ENCODE assay signal across 16 mouse cellular contexts in the genomic region with DNA sequence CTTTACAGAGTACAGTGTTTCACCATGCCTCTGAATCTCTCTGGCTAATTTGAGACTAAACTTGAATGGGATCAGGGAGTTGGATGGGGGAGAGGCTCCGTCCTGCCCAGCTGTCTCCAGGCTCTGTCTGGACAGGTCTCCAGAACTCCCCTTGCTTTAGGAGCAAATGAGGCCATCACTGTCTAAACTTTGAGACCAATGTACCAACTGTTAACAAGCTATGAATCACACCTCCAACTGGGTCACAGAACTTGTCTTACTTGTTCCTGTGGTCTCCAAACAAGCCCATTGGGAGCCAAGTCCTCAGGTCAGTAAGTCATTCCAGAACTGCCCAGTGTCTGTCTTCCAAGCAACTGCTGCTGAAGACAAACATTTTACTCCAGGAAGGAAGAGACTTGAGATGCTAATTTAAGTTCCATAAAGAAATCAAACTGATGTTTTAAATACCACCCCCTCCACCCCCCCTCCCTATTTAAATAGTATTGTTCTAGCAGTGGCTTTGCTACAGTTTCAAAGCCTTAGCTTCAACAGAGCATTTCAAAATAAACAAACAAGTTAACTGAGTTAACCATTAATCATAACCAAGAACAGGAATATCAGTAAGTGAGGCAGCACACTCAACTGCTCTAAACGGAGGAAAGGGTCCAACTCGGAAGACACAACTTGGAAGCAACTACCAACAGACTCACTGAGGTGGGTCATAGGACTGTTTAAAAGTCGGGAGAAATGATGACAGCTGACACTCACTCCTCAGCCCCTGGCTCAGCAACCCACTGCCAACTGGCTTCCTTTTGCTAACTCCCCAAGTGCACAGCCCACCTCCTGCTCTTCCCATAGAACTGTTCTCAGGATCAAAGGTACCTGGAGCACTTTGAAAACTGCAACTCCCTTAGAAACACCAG. TPM values are rescaled to one million over a fixed set of nuclear protein-coding genes. Genes with fewer than 3 reads are reported as not detected.
A peak's percentile ranks its signal among the peaks of the same experiment; 100 is the strongest.
DNase-seq lines count a peak whose midpoint lies in the region; ATAC-seq and TF ChIP-seq lines count a peak whose summit lies in the region.
"Had no signal": no experiment of that assay in that cellular context is flagged by ENCODE, and none has a peak within 500 bp of the region (broad histone marks: within the 10 kb centered on the region; RNA-seq: fewer than 3 reads in every experiment).

No protein-coding gene starts in this region.

- intact Hi-C loops in heart, postnatal 10 days (cut with DNase I), result no loop called here

- H3K36me3 ChIP-seq in kidney, embryonic 16.5 days (ENCODE audit: insufficient read depth, low read length), result no peaks in the 10 kb centered on the region
- H3K36me3 ChIP-seq in liver, postnatal 0 days (replicated peaks; ENCODE audit: insufficient read depth, low read length), result no peaks in the 10 kb centered on the region
- no peaks in the 10 kb centered on the region for H3K36me3 ChIP-seq in thymus, adult 2 months (ENCODE audit: control insufficient read depth, insufficient read depth, low read length)
- H3K36me3 ChIP-seq: embryonic facial prominence, embryonic 12.5 days; limb, embryonic 15.5 days; midbrain, embryonic 15.5 days; neural tube, embryonic 15.5 days had no signal

- H3K9ac ChIP-seq in kidney, embryonic 16.5 days (replicated peaks; ENCODE audit: low read length), result no peak overlapping the region
- peak overlapping the region; percentile 30; the same call in 1 of the 2 replicates for H3K9ac ChIP-seq in liver, postnatal 0 days (replicated peaks)
- H3K9ac ChIP-seq: embryonic facial prominence, embryonic 12.5 days; hindbrain, embryonic 14.5 days; limb, embryonic 15.5 days; midbrain, embryonic 15.5 days; neural tube, embryonic 15.5 days had no signal

- no peaks in the 10 kb centered on the region for H3K27me3 ChIP-seq in kidney, embryonic 16.5 days (ENCODE audit: insufficient read depth, low read length)
- no peaks in the 10 kb centered on the region for H3K27me3 ChIP-seq in liver, postnatal 0 days (ENCODE audit: insufficient read depth, low read length)
- H3K27me3 ChIP-seq in thymus, adult 2 months (ENCODE audit: control insufficient read depth, insufficient read depth, low read length), result no peaks in the 10 kb centered on the region
- H3K27me3 ChIP-seq: embryonic facial prominence, embryonic 12.5 days; limb, embryonic 15.5 days; midbrain, embryonic 15.5 days; neural tube, embryonic 15.5 days had no signal

- ATAC-seq in kidney, embryonic 16.5 days (ENCODE audit: low FRiP score, low TSS enrichment), result no peak; the same call in 1 of the 2 replicates
- ATAC-seq in liver, postnatal 0 days, result peak; percentile 74
- ATAC-seq: midbrain, embryonic 15.5 days had no signal

- no peak for TF ChIP-seq POLR2A in thymus, adult 2 months (IDR thresholded peaks at IDR 0.05; ENCODE audit: control insufficient read depth, extremely low read depth, insufficient read depth, low read length, poor library complexity)

- peak; percentile 69 for DNase-seq in urinary bladder, postnatal 14 days (ENCODE audit: low spot score)
- DNase-seq in urinary bladder, postnatal 4 days (ENCODE audit: low spot score in 2 of 2), result no peak
- no peak for DNase-seq in liver, postnatal 0 days
- DNase-seq in yolk sac, embryonic 10.5 days (ENCODE audit: low spot score), result peak; percentile 63
- DNase-seq in thymus, adult 2 months, result no peak
- DNase-seq in layer of hippocampus, postnatal 25 days (ENCODE audit: extremely low spot score in 1 of 2, low spot score in 1 of 2), result no peak
- DNase-seq in heart, postnatal 10 days, result no peak
- DNase-seq: adrenal gland, postnatal 36 days; cerebellum, adult 18-20 months; layer of hippocampus, postnatal 36 days had no signal

- 36% methylated on average over 4 of the region's 4 CpGs for WGBS in kidney, embryonic 16.5 days
- WGBS in liver, postnatal 0 days (ENCODE audit: insufficient replicate concordance), result 46% methylated on average over 4 of the region's 4 CpGs
- 89% methylated on average over 4 of the region's 4 CpGs for WGBS in thymus, adult 2 months

- peak overlapping the region; percentile 22 for H3K4me2 ChIP-seq in kidney, embryonic 16.5 days (replicated peaks; ENCODE audit: low read depth, low read length)
- H3K4me2 ChIP-seq in liver, postnatal 0 days (ENCODE audit: low read depth, low read length), result peak overlapping the region; percentile 58
- H3K4me2 ChIP-seq: embryonic facial prominence, embryonic 12.5 days; hindbrain, embryonic 14.5 days; limb, embryonic 15.5 days; midbrain, embryonic 15.5 days; neural tube, embryonic 15.5 days had no signal

- peaks cover 38% of the 10 kb centered on the region for H3K4me1 ChIP-seq in kidney, embryonic 16.5 days (ENCODE audit: insufficient read depth, low read length)
- H3K4me1 ChIP-seq in liver, postnatal 0 days (ENCODE audit: insufficient read depth), result peaks cover 60% of the 10 kb centered on the region
- H3K4me1 ChIP-seq in thymus, adult 2 months (replicated peaks; ENCODE audit: control insufficient read depth, insufficient read depth, low read length), result no peaks in the 10 kb centered on the region

- TF ChIP-seq EP300 in liver, postnatal 0 days (IDR thresholded peaks at IDR 0.05; ENCODE audit: low read depth), result no peak

- no peak overlapping the region for H3K4me3 ChIP-seq in kidney, embryonic 16.5 days (ENCODE audit: low read length)
- 0 out of 2 replicates have a peak overlapping the region, but pooled peaks have one; percentile 24 for H3K4me3 ChIP-seq in liver, postnatal 0 days (ENCODE audit: low read depth, low read length)
- no peak overlapping the region for H3K4me3 ChIP-seq in thymus, adult 2 months (ENCODE audit: control insufficient read depth, insufficient read depth, low read length)
- H3K4me3 ChIP-seq: embryonic facial prominence, embryonic 12.5 days; limb, embryonic 15.5 days; midbrain, embryonic 15.5 days; neural tube, embryonic 15.5 days had no signal

- H3K9me3 ChIP-seq in kidney, embryonic 16.5 days (ENCODE audit: low read length), result no peaks in the 10 kb centered on the region
- H3K9me3 ChIP-seq in liver, postnatal 0 days (ENCODE audit: low read length), result no peaks in the 10 kb centered on the region
- H3K9me3 ChIP-seq: embryonic facial prominence, embryonic 12.5 days; limb, embryonic 15.5 days; midbrain, embryonic 15.5 days; neural tube, embryonic 15.5 days had no signal

- H3K27ac ChIP-seq in kidney, embryonic 16.5 days (ENCODE audit: low read length), result peak overlapping the region; percentile 58
- H3K27ac ChIP-seq in liver, postnatal 0 days (ENCODE audit: low read depth), result peak overlapping the region; percentile 86
- H3K27ac ChIP-seq in thymus, adult 2 months (ENCODE audit: control insufficient read depth, insufficient read depth, low read length), result no peak overlapping the region
- H3K27ac ChIP-seq: embryonic facial prominence, embryonic 12.5 days; hindbrain, embryonic 14.5 days; limb, embryonic 15.5 days; midbrain, embryonic 15.5 days; neural tube, embryonic 15.5 days had no signal

- no peak for TF ChIP-seq CTCF in liver, postnatal 0 days (IDR thresholded peaks at IDR 0.05; ENCODE audit: low read depth)
- TF ChIP-seq CTCF in thymus, adult 2 months (IDR thresholded peaks at IDR 0.05; ENCODE audit: borderline replicate concordance, control insufficient read depth, extremely low read depth, insufficient read depth, low read length, poor library complexity), result no peak

RNA-seq across cellular contexts. Expression of a gene that starts 15.6 kb away (rescaled TPM):
- 11.3 and 13.7 TPM in 2 replicates for polyA plus RNA-seq in kidney, embryonic 16.5 days (2015; fragmentation: Nextera tagmentation; extraction: Ambion mirVana)
- 36.4 and 37.9 TPM in 2 replicates for polyA plus RNA-seq in liver, postnatal 0 days (2015; fragmentation: Nextera tagmentation; extraction: Ambion mirVana)
- 78.7 and 92.3 TPM in 2 replicates for polyA plus RNA-seq in thymus, adult 2 months (2012; rRNA removed)
- total RNA-seq in layer of hippocampus, postnatal 25 days (2021), result 10 to 100 TPM; 58.4 to 59.9 TPM
- total RNA-seq in heart, postnatal 10 days (2021), result 10 to 100 TPM; 39.3 to 46.7 TPM

RNA-seq across cellular contexts. Expression of a gene that starts 49.7 kb away (rescaled TPM):
- polyA plus RNA-seq in kidney, embryonic 16.5 days (2015; fragmentation: Nextera tagmentation; extraction: Ambion mirVana), result 0.26 and 0.42 TPM in 2 replicates
- polyA plus RNA-seq in liver, postnatal 0 days (2015; fragmentation: Nextera tagmentation; extraction: Ambion mirVana), result not detected in 2 replicates
- 0.59 and 0.63 TPM in 2 replicates for polyA plus RNA-seq in thymus, adult 2 months (2012; rRNA removed)
- total RNA-seq in layer of hippocampus, postnatal 25 days (2021), result 10 to 100 TPM; 21.6 to 25.9 TPM
- total RNA-seq in heart, postnatal 10 days (2021), result 1 to 10 TPM; 1.5 TPM

Comparison
In these comparisons a context has a peak if more than half of its experiments do, and no peak if none do; other contexts are left out.
1. DNase-seq: peak in urinary bladder, postnatal 14 days (single experiment) and yolk sac, embryonic 10.5 days (single experiment); none in urinary bladder, postnatal 4 days (0 of 2), liver, postnatal 0 days (single experiment), thymus, adult 2 months (single experiment), layer of hippocampus, postnatal 25 days (0 of 2) and heart, postnatal 10 days (0 of 2).